Mouse (Mus musculus): ENCODE measurements around the gene Acer1.

Acer1 gene

DNA sequence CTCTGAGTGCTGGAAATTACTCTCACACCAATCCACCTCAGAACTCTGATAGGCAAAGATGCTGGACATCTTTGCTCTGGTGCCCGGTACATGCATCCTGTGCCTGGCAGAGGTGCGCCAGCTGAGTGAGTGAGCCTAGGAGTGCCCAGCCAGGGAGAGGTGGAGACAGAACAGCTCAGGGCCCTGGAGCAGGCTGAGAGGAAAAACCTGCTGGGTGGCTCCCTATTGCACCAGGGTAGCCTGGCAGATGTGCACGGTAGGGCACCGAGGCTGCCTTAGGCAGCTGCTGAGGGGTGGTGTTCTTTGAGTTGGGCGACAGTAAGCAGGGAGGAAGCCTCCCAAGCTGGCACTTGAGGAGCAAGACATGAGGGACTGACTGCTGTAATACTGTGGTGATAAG lies at the start of gene Acer1:
Gene Acer1 (minus strand): TSS at position 114 of the 400 bp plus-strand sequence.
- no peak for DNase-seq

DNA sequence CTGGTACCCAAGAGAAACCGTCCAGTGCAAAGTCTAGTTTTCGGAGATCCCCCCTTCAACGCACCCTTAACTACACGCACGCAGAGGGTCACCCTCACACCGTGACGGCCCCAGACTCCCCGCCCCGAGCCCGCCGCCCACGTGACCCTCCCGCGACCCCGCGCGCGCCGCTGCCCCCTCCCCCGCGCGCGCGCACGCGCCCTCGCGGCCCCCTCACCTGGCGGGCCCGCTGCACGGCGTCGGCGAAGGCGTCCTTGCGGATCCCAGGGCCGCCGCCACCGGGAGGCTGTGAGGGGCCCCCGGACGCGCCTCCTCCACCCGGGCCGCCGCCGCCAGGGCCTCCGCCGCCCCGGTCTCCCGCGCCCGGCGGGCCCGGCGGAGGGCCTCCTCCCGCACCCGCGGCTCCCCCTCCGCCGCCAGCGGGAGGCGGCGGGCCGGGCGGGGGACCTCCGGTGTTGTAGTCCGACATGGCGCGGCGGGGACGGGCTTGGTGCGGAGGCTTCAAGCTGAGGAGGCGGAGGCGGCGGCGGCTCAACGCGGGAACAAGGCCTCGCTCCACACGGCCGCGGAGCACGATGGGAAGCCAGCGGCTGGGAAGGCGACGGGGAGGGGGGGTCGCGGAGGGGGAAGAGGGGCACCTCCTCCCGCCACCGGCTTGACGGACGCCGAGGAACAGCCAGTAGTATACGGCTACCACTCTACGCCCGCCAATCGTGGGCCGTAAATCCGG lies 49.2 kb upstream of the Acer1 start, which contains the start of gene Khsrp:
Gene Khsrp (minus strand): TSS at position 592 of the 730 bp plus-strand sequence.
- DNase-seq = peak; percentile 19 to 20

DNA sequence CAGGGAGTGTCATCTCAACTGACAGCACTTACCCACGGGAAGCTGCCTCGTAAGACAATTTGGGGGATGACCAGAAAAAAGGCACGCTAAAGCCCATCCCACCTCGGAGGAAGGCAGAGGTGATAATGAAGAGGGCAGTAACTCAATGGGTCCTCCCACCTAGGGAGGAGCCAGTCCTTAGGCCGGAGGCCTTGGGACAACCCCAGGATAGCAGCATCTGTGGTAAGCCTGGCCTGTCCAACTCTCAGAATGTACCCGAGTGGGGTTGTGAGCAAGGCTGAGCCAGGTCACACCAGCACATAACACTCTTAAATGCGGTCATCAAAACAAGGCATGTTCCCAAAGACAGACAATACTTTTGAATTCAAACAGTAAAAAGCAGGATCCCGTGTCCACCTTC lies 47.8 kb upstream of the Acer1 start:
- no peak for DNase-seq

DNA sequence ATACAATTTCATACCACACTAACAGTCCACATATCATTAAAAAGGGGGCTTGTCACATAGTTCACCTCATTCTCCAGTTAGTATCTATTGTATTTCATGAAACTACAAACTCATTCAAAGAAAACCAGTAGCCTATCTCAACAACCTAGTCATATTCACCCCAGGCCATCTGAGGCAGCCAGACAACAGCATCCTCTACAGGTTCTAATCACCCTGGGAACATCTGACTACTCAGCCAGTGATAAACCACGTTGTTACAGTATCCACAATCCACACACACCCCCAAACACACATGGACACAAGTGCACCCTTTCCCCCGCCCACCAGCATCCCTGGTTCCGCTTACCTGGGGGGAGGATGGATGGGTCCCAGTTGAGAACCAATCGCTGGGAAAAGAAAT lies 45.5 kb upstream of the Acer1 start:
- no peak for DNase-seq

DNA sequence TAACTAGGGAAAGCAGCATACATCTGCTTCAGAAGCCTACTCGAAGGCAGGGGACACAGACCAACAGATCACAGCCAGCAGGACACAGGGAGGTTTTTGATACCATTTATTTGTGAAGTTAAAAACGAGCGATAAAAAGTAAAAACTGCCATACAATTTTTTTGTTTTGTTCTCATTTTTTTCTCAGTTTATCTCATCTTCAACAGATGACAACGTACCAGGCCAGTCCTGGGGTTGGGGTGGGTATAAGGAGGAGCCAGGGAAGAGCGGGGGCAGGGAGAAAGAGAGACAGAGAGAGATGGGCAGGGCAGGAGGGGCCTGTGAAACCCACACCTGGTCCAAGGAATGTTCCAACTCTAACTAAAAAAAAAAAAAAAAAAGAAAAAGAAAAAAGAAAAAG lies 39.0 kb upstream of the Acer1 start:
- DNase-seq = no peak

DNA sequence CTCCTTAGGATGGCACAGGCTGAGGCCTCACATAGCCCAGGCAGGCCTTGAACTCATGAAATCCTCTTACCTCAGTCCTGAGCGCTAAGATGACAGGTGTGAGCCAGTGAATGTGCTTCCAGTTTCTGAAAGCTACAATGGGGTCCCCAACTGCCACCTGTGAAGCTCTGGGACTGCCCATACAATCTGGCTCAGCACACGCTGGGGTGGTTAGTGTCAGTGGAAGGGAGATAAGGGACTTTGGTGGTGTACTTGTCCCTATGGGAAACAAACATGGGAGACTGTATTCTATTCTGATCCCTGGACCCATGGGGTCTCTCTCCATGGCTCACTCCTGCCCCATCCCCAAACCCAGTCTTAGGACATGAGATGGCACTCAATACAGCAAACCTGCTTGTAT lies 37.8 kb upstream of the Acer1 start:
- DNase-seq = no peak

DNA sequence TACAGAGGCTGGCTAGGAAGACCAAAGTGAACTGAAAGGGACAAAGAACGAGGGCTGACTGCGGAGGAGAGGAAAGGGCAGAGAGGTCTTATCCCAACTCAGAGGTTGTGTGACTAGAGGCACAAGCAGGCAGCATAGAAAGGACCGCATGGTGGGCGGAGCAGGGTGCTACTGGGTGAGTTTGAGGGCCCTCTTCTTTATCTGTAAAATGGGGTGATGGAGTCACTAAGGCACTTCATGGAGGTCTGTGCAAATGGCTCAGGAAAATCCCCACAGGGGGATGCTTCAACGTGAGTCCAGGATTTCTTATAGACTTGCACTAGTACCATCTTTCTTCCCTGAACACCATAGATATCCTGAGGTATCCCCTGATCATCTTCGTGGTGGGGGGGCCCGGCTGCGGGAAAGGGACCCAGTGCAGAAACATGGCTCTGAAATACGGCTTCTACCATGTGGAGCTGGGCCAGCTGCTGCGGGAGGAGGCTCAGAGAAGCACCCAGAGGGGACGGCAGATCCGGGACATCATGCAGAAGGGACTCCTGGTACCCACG lies 30.4 kb upstream of the Acer1 start:
- no peak for DNase-seq

DNA sequence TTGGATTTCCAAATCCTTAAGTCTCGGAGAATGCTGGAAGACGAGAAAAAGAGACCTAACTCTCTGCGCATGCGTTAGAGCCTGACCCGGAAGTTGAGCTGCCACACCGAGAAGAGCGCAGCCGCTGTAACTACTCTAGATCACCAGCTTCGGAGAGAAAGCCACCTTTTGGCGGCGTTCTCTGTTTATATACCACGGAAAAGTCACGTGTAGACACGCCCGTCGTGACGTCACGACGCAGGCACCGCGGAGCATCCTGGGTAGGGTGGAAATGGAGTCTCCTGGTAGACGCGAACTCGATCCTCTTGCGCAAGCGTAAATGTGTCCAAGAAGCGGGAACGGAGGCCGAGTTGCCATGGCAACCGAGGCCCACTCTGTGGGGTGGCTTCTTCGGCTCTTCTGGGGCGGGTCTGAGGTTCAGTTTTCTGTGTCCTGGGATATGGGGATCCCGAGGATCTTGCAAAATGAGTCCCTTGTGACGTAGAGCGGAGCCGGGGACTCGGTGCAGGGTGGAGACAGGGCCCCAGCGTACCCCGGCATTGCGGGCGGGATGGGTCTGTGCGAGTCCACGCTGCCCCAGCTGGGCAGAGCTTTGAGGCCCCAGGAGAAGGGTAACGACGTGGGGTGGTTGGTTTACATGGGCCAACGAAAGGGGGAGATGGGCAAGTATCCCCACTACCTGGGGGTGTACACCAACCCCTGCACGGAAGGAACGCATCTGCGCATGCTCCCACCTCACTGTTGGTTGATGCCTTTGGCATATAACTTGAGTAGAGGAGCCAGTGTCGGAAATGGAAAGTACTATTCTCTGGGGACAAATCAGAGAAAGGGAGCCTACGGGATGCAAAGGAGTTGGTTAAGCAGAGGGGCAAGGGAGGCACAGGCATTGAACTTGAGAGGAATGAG lies 29.6 kb upstream of the Acer1 start, which contains the start of the genes Gtf2f1 and Gm17949:
Gene Gtf2f1 (minus strand): TSS at position 53 of the 906 bp plus-strand sequence.
Gene Gm17949 (plus strand): TSS at position 234 of the 906 bp plus-strand sequence.
- DNase-seq = peak; percentile 90 to 94

DNA sequence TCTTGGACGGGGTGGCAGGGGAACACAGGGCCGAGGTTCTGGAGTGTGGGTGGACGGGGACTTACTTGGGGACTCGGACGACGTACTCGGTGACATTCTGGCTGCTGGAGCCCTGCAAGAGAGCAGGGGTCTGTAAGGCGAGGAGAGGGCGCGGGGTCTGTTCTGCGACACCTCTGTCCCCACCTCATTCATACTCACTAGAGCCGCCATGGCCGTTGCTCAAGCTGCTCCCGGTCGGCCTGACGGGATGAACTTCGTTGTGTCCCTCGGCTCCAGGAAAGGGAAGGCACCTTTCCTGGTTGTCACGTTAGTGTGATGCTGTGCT lies 28.9 kb upstream of the Acer1 start:
- no peak for DNase-seq

DNA sequence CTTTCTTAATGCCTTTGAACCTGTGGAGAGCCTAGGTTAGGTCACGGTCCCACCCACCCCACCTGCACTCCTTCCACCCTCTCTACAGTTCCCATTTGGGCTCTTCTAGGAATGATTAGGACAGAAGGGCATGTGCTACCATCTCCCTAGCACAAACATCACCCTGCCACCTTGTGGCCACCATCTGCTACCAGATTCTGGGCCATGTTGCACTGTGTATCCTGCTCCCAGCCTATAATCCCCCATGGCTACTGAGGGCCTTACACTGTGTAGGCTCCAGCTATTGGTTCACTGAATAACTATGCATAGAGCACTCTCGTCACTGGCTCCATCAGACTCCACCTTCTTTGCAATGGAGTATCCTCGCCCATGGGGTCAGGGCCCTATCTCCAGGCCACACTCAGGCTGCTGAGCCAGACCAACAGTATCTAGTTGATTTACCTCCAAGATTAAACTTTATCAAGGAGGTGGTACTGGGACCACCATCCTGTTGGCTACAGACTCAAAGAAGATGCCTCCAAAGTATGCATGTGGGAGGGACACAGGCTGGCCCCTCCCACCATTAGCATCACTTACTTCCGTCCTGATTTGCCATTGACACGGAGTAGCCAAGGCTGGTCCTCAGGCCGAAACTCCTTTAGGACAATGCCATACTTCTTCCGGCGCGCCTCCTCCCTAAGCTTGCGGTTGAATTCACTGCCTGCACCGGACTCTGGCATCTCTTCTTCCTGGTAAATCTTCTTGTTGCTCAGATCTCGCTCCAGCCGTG lies 25.4 kb upstream of the Acer1 start:
- no peak for DNase-seq

DNA sequence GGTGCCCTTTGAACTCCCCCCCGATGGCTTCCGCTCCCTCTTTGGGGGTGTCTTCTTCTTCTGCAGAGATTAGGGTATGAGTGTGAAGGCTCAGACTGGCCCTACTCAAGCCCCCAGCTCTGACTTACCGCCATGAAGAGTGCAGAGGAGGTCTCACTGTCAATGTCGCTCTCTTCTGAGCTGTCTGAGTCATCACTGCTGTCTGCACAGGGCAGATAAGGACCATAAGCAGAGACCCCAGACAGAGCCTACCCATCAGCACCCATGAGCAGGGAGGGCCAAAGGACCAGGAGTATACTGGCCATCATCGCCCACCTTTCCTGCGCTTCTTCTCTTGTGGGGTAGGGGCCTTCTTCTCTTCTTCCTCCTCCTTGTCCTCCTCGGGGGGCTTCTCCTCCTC lies 22.1 kb upstream of the Acer1 start:
- DNase-seq = no peak

DNA sequence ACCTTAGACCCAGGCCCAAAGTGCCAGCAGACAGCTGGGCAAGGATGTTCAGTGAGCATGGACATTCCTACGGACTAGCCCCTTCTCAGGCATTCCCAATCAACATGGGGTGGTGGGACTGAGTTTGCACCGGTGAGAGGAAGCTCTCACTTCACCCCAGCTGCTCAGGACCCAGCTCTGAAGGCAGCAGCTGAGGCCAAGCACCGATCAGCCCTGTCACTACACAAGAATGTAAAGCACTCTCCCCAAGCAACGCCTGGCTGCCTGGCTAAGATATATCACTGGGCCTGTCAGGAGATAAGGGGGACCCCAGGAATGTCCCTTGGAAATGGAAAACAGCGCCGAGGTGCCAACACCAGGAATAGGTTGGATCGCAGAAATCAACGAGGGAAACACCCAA lies 19.3 kb upstream of the Acer1 start:
- no peak for DNase-seq

DNA sequence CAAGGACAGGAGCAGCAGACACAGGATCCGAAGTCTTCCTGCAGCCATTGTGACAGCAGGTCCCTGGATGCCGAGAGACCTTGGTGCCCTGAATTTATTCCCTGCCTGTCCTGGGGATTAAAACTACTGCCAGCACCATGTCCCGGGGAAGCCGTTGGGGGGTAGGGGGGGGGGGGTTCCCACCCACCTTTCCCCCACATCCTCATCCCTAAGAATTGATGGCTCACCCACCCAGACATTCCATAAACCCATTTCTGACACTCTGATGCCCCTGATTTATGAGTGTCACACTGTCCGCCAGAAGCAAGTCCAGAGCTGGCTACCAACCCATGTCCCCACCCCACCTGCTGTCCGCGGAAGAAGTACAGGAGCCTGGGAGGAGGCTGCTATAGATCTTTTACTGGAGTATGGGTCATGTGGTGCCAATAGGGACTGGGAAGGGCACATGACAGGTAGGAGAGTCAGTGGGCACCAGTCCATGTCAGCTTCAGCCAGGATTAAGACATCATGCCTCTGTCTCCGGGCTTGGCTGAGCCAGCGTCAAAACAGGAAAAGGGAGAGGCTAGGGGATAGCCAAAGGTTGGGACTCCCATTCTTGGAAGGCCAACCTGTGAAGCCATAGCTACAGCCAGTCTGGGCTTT lies 18.2 kb upstream of the Acer1 start, which contains the start of gene Pspn:
Gene Pspn (minus strand): TSS at position 51 of the 642 bp plus-strand sequence.
- no peak for DNase-seq

DNA sequence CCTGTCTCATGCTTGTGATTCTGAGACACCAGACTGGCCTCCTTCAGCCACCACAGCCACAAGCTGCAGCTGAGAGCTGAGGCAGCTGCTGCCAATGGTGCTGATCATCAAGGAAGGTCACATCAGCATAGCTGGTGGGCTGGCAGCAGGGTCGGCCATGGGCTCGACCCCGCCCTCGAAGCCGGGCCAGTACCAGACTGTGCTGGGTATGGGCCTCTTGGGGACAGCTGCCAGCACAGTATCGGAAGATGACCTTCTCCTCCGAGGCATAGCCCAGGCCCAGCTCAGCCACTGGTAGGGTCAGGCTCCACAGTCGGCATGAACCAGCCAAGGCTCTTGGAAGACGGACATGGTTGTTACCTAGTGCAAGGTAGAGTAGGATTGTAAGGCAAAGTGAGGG lies 17.5 kb upstream of the Acer1 start:
- DNase-seq = no peak

DNA sequence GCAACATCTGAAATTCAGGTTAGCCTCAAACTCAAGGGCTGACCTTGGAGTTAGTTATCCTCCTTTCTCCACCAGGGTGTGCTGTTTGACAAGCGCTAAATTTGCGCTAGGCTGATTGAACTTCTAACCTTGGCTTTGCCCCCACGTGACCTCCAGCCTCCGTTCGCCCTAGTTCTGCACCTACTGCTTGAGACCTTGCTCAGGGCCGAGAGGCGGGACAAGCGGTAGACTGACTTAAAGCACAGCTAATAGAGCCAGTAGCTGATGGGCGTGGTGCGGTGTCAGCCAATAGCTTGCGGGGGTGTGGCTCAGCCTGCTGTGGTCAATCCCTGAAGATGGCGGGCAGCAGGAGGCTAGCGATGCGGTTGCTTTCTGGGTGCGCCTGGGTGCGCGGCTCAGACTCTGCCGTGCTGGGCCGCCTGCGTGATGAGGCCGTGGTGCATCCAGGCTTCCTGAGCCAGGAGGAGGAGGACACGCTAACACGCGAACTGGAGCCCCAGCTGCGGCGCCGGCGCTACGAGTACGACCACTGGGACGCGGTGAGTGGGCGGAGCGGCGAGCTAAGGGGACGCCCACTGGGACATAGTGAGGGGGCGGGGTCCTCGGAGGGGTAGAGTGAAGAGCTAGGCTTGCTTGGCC lies 15.2 kb upstream of the Acer1 start, which contains the start of gene Alkbh7:
Gene Alkbh7 (plus strand): TSS at position 311 of the 639 bp plus-strand sequence.
- peak; percentile 99 for DNase-seq

DNA sequence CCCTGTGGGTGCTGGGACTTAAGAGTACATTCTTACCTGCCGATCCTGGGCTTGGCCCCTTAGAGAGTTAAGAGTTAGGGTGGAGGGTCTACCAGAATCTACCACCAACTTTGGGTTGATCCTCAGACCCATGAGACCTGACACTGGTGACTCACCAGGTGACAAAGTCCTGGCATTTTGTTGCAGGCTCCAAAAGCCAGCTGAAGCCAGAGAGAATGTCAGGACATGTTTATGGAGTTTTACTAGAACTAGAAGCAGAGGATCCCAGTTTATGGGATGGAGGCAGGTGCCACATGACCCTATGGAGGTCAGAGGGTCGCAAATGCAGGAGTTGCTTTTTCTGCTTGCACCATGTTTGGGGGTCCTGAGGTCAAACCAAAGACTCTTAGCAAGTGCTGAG lies 14.6 kb upstream of the Acer1 start:
- DNase-seq = no peak

DNA sequence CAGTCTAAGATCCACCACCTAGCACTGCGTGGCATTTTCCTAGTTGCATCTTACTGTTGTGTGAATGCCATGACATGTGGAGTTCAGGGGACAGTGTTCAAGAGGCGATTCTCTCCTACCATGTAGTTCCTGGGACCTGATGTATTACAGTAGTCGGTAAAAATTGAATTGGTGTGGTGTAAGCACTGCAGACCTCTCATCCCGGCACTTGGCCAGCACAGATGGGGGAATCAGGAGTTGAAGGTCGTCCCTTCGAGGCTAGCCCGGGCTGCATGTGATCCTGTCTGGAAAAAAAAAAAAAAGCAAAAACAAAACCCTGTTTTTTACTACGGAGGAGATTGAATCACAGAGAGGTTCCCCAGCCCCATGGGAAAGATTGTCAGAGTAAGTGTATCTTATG lies 13.1 kb upstream of the Acer1 start:
- no peak for DNase-seq

DNA sequence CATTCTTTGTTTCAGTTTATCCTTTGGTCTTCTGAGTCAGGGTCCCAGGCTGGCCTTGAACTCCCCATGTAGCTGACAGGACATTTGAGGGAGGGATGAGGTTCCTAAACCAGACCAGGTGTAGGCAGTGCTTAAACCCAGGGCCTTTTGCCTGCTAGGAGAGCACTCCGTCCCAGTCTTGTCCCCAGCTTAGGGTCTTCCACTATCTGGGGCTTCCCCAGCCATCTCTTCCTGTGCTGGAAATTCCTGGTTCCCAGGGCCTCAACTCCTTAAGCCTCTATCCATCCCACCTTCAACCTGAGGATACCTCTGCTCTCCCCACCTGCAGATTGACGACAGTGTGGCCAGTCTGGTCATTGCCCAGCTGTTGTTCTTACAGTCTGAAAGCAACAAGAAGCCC lies 9.0 kb upstream of the Acer1 start:
- no peak for DNase-seq

DNA sequence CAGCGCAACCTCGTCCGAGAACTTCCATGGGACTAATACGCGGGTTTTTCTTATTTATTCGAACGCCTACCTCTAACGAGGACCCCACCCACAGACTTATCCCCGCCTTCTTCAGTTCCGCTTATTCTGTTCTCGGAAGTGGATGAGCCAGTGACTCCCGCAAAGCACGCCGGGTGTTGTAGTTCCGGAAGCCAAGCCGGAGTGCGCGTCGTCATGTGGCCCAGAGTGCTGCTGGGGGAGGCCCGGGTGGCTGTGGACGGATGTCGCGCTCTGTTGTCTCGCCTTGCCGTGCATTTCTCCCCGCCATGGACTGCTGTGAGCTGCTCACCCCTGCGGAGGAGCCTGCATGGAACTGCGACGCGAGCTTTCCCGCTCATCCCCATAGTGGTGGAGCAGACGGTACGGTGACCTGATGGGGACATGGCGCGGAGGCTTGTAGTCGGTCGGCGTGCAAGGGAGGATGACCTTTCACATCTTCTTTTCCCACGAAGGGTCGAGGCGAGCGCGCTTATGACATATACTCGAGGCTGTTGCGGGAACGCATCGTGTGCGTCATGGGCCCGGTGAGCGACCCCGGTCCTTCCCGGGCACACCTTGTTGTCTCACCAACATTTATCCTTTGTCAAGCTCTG lies 8.3 kb upstream of the Acer1 start, which contains the start of gene Clpp:
Gene Clpp (plus strand): TSS at position 191 of the 632 bp plus-strand sequence.
- peak; percentile 97 to 98 for DNase-seq

DNA sequence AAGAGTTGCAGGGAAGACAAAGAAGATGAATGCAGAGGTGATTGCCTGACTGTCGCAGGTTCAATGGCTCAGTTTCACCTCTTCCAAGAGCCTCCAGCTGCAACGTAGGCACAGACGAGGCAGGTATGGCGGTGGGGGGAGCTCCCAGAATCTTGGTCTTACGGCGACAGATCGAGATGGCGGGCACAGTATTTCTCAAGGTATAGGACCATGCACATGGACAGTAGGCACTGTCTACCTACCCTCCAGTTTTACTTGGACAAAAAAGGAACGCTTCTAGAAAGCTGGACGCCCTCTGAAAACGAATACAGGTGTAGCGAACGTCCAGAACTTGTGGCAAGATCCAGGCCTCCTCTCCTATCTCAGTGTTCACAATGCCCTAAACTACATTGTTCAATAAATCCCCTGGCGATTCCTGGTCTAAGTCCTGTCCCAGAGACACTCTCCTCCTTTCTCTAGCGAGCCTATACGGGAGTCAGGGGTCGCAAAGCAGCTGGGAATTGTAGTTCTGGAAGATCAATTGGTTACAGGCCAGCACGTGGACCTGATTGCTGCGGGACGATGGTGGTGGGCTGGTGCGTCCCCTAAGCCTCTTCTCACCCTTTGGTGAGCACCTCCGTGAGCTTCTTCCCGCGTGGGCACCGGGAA lies 7.7 kb upstream of the Acer1 start:
- peak in 1 of 2 experiments; percentile 84 for DNase-seq
